Mouse (Mus musculus) cerebellum, adult 11 months (tissue): ENCODE measurements around the gene Teddm3.
"Not testable (repeated sequence)": the region's sequence is repeated elsewhere in the genome, so short reads cannot be mapped to it uniquely, and the experiment has no call there.

Experiments used
- DNase-seq: peaks from one replicate; pipeline ENCODE4 v3.0.0; 2022

The Teddm3 gene

GRCm38 (mm10) chr16:21153900-21154299, at the start of gene Teddm3:
Teddm3 (minus strand) TSS chr16:21154000.
- DNase-seq = not testable (repeated sequence)

- no peak for DNase-seq
Measured at GRCm38 (mm10) chr16:21202731-21203130, 48.9 kb upstream of the Teddm3 start.

- DNase-seq = no peak
Measured at GRCm38 (mm10) chr16:21199426-21199825, 45.6 kb upstream of the Teddm3 start.

GRCm38 (mm10) chr16:21198529-21198928, 44.7 kb upstream of the Teddm3 start:
- no peak for DNase-seq

- no peak for DNase-seq
Measured at GRCm38 (mm10) chr16:21198006-21198405, 44.2 kb upstream of the Teddm3 start.

GRCm38 (mm10) chr16:21197542-21197941, 43.7 kb upstream of the Teddm3 start:
- DNase-seq = no peak

GRCm38 (mm10) chr16:21196576-21196975, 42.8 kb upstream of the Teddm3 start:
- no peak for DNase-seq

- no peak for DNase-seq
Measured at GRCm38 (mm10) chr16:21195260-21195866, 41.6 kb upstream of the Teddm3 start.

GRCm38 (mm10) chr16:21194182-21194581, 40.4 kb upstream of the Teddm3 start:
- DNase-seq = no peak

GRCm38 (mm10) chr16:21192509-21193354, 38.9 kb upstream of the Teddm3 start:
- peak; percentile 20 for DNase-seq

- DNase-seq = no peak
Measured at GRCm38 (mm10) chr16:21191569-21191968, 37.8 kb upstream of the Teddm3 start.

GRCm38 (mm10) chr16:21188345-21188744, 34.5 kb upstream of the Teddm3 start:
- DNase-seq = no peak

GRCm38 (mm10) chr16:21187568-21187967, 33.8 kb upstream of the Teddm3 start:
- no peak for DNase-seq

- DNase-seq = no peak
Measured at GRCm38 (mm10) chr16:21184697-21185096, 30.9 kb upstream of the Teddm3 start.

- DNase-seq = no peak
Measured at GRCm38 (mm10) chr16:21182108-21182507, 28.3 kb upstream of the Teddm3 start.

- DNase-seq = no peak
Measured at GRCm38 (mm10) chr16:21175236-21175635, 21.4 kb upstream of the Teddm3 start.

GRCm38 (mm10) chr16:21168730-21169129, 14.9 kb upstream of the Teddm3 start:
- no peak for DNase-seq

GRCm38 (mm10) chr16:21165343-21166220, 11.8 kb upstream of the Teddm3 start:
- not testable (repeated sequence) for DNase-seq

- not testable (repeated sequence) for DNase-seq
Measured at GRCm38 (mm10) chr16:21163423-21163822, 9.6 kb upstream of the Teddm3 start.

GRCm38 (mm10) chr16:21159226-21159625, 5.4 kb upstream of the Teddm3 start:
- DNase-seq = not testable (repeated sequence)

- not testable (repeated sequence) for DNase-seq
Measured at GRCm38 (mm10) chr16:21156261-21156660, 2.5 kb upstream of the Teddm3 start.

- DNase-seq = no peak
Measured at GRCm38 (mm10) chr16:21151564-21152361, 2.0 kb downstream of the Teddm3 start.
